Mouse (Mus musculus): ENCODE data around the gene Fam13c. TPM values are rescaled to one million over a fixed set of nuclear protein-coding genes. Genes with fewer than 3 reads are reported as not detected.
A peak's percentile ranks its signal among the peaks of the same experiment; 100 is the strongest.

Fam13c gene
- polyA plus RNA-seq, 1 experiment from 2014 or later: 26.3 TPM

GRCm38 (mm10) chr10:70477741-70478145, 37.5 kb downstream of the Fam13c start:
- Histone ChIP-seq H3K36me3 (peaks cover 78% of the 10 kb centered on the region), H3K27ac (no peak overlapping the region), H3K9ac (no peak overlapping the region), H3K4me1 (replicated peaks) (no peaks in the 10 kb centered on the region), H3K4me2 (no peak overlapping the region), H3K9me3 (0 out of 2 replicates have a peak, but pooled peaks cover 7% of the 10 kb centered on the region), H3K27me3 (no peaks in the 10 kb centered on the region), H3K4me3 (no peak overlapping the region)
- ATAC-seq (ENCODE audit: low FRiP score): no peak
- 94% methylated on average over 10 of the region's 10 CpGs for WGBS

- Histone ChIP-seq H3K9me3 (no peaks in the 10 kb centered on the region), H3K36me3 (peaks cover 22% of the 10 kb centered on the region), H3K27ac (no peak overlapping the region), H3K4me2 (no peak overlapping the region), H3K4me3 (no peak overlapping the region), H3K27me3 (no peaks in the 10 kb centered on the region), H3K9ac (no peak overlapping the region), H3K4me1 (replicated peaks) (peaks cover 16% of the 10 kb centered on the region)
- ATAC-seq (ENCODE audit: low FRiP score): no peak
- 82% methylated on average over 6 of the region's 6 CpGs for WGBS
These were observed 43.5 kb downstream of the Fam13c start for GRCm38 (mm10) chr10:70483736-70484135.

- H3K4me3 ChIP-seq: 0 out of 2 replicates have a peak overlapping the region, but pooled peaks have one; percentile 14
- no peaks in the 10 kb centered on the region for H3K9me3 ChIP-seq
- H3K36me3 ChIP-seq: peaks cover 13% of the 10 kb centered on the region
- no peaks in the 10 kb centered on the region for H3K27me3 ChIP-seq
- peak overlapping the region; percentile 44 for H3K4me2 ChIP-seq
- 18% methylated on average over 7 of the region's 7 CpGs for WGBS
- H3K27ac ChIP-seq: peak overlapping the region; percentile 83
- H3K9ac ChIP-seq: peak overlapping the region; percentile 51
- peak; percentile 74 for ATAC-seq (ENCODE audit: low FRiP score)
- peaks cover 16% of the 10 kb centered on the region for H3K4me1 ChIP-seq (replicated peaks)
These were observed 44.4 kb downstream of the Fam13c start for GRCm38 (mm10) chr10:70484568-70485286.

GRCm38 (mm10) chr10:70485287-70485612, 45.0 kb downstream of the Fam13c start:
- Histone ChIP-seq H3K27me3 (no peaks in the 10 kb centered on the region), H3K9ac (no peak overlapping the region), H3K4me3 (0 out of 2 replicates have a peak overlapping the region, but pooled peaks have one; percentile 14), H3K4me2 (peak overlapping the region; percentile 44), H3K36me3 (peaks cover 13% of the 10 kb centered on the region), H3K27ac (peak overlapping the region; percentile 83), H3K4me1 (replicated peaks) (peaks cover 16% of the 10 kb centered on the region), H3K9me3 (no peaks in the 10 kb centered on the region)
- WGBS: 7% methylated on average over 7 of the region's 7 CpGs
- peak; percentile 49 for ATAC-seq (ENCODE audit: low FRiP score)

- WGBS: 91% methylated on average over 6 of the region's 6 CpGs
These were observed 46.4 kb downstream of the Fam13c start for GRCm38 (mm10) chr10:70486651-70487050.

GRCm38 (mm10) chr10:70493891-70494290, 53.6 kb downstream of the Fam13c start:
- H3K36me3 ChIP-seq: no peaks in the 10 kb centered on the region
- H3K27ac ChIP-seq: peak overlapping the region; percentile 52; the same call in 1 of the 2 replicates
- no peaks in the 10 kb centered on the region for H3K9me3 ChIP-seq
- peaks cover 20% of the 10 kb centered on the region for H3K4me1 ChIP-seq (replicated peaks)
- ATAC-seq (ENCODE audit: low FRiP score): no peak
- H3K4me2 ChIP-seq: no peak overlapping the region
- H3K4me3 ChIP-seq: no peak overlapping the region
- no peak overlapping the region for H3K9ac ChIP-seq
- H3K27me3 ChIP-seq: no peaks in the 10 kb centered on the region
- 91% methylated on average over 3 of the region's 3 CpGs for WGBS

More at GRCm38 (mm10) chr10:70486651-70487050, 46.4 kb downstream of the Fam13c start:
- peaks cover under 1% of the 10 kb centered on the region; the same call in 1 of the 2 replicates for H3K36me3 ChIP-seq
- no peak overlapping the region for H3K9ac ChIP-seq
- no peaks in the 10 kb centered on the region for H3K27me3 ChIP-seq
- no peak overlapping the region for H3K4me3 ChIP-seq
- no peak overlapping the region for H3K4me2 ChIP-seq
- no peak for ATAC-seq (ENCODE audit: low FRiP score)
- peaks cover 16% of the 10 kb centered on the region for H3K4me1 ChIP-seq (replicated peaks)
- no peak overlapping the region for H3K27ac ChIP-seq
- no peaks in the 10 kb centered on the region for H3K9me3 ChIP-seq

- WGBS: 70% methylated on average over 2 of the region's 2 CpGs
- Histone ChIP-seq H3K36me3 (no peaks in the 10 kb centered on the region), H3K9ac (no peak overlapping the region), H3K27me3 (no peaks in the 10 kb centered on the region), H3K4me2 (no peak overlapping the region), H3K4me3 (no peak overlapping the region), H3K4me1 (replicated peaks) (peaks cover 25% of the 10 kb centered on the region), H3K27ac (peak overlapping the region; percentile 52; the same call in 1 of the 2 replicates), H3K9me3 (no peaks in the 10 kb centered on the region)
- no peak for ATAC-seq (ENCODE audit: low FRiP score)
These were observed 54.2 kb downstream of the Fam13c start for GRCm38 (mm10) chr10:70494441-70494840.

GRCm38 (mm10) chr10:70495106-70496104, 55.1 kb downstream of the Fam13c start:
- ATAC-seq (ENCODE audit: low FRiP score): no peak
- 88% methylated on average over 4 of the region's 4 CpGs for WGBS
- H3K27me3 ChIP-seq: no peaks in the 10 kb centered on the region

GRCm38 (mm10) chr10:70496938-70497337, 56.7 kb downstream of the Fam13c start:
- Histone ChIP-seq H3K4me3 (no peak overlapping the region), H3K9me3 (0 out of 2 replicates have a peak, but pooled peaks cover 2% of the 10 kb centered on the region), H3K36me3 (peaks cover 5% of the 10 kb centered on the region), H3K27me3 (no peaks in the 10 kb centered on the region), H3K4me1 (replicated peaks) (peaks cover 35% of the 10 kb centered on the region), H3K4me2 (no peak overlapping the region), H3K27ac (peak overlapping the region; percentile 45; the same call in 1 of the 2 replicates), H3K9ac (no peak overlapping the region)
- no peak for ATAC-seq (ENCODE audit: low FRiP score)

More at GRCm38 (mm10) chr10:70495106-70496104, 55.1 kb downstream of the Fam13c start:
- Histone ChIP-seq H3K27ac (peak overlapping the region; percentile 13; the same call in 1 of the 2 replicates), H3K4me2 (no peak overlapping the region), H3K4me3 (no peak overlapping the region), H3K9ac (no peak overlapping the region), H3K9me3 (no peaks in the 10 kb centered on the region), H3K4me1 (replicated peaks) (peaks cover 33% of the 10 kb centered on the region), H3K36me3 (no peaks in the 10 kb centered on the region)

GRCm38 (mm10) chr10:70498328-70498727, 58.0 kb downstream of the Fam13c start:
- ATAC-seq (ENCODE audit: low FRiP score): no peak

GRCm38 (mm10) chr10:70499246-70499645, 59.0 kb downstream of the Fam13c start:
- no peak overlapping the region for H3K4me2 ChIP-seq
- 36% methylated on average over 13 of the region's 13 CpGs for WGBS
- no peak overlapping the region for H3K4me3 ChIP-seq
- H3K36me3 ChIP-seq: peaks cover 6% of the 10 kb centered on the region
- ATAC-seq (ENCODE audit: low FRiP score): no peak
- no peaks in the 10 kb centered on the region for H3K27me3 ChIP-seq
- H3K4me1 ChIP-seq (replicated peaks): peaks cover 31% of the 10 kb centered on the region
- 0 out of 2 replicates have a peak, but pooled peaks cover 5% of the 10 kb centered on the region for H3K9me3 ChIP-seq
- no peak overlapping the region for H3K9ac ChIP-seq
- peak overlapping the region; percentile 63 for H3K27ac ChIP-seq

More at GRCm38 (mm10) chr10:70498328-70498727, 58.0 kb downstream of the Fam13c start:
- Histone ChIP-seq H3K4me1 (replicated peaks) (peaks cover 35% of the 10 kb centered on the region), H3K27me3 (no peaks in the 10 kb centered on the region), H3K9me3 (0 out of 2 replicates have a peak, but pooled peaks cover 5% of the 10 kb centered on the region), H3K4me3 (no peak overlapping the region), H3K9ac (no peak overlapping the region), H3K36me3 (peaks cover 6% of the 10 kb centered on the region), H3K4me2 (no peak overlapping the region), H3K27ac (0 out of 2 replicates have a peak overlapping the region, but pooled peaks have one; percentile 63)
- WGBS: 43% methylated on average over 2 of the region's 2 CpGs

GRCm38 (mm10) chr10:70504871-70505270, 64.6 kb downstream of the Fam13c start:
- 94% methylated on average over 15 of the region's 15 CpGs for WGBS
- peaks cover 25% of the 10 kb centered on the region for H3K4me1 ChIP-seq (replicated peaks)
- peaks cover 8% of the 10 kb centered on the region for H3K36me3 ChIP-seq
- no peaks in the 10 kb centered on the region for H3K27me3 ChIP-seq
- 0 out of 2 replicates have a peak, but pooled peaks cover 5% of the 10 kb centered on the region for H3K9me3 ChIP-seq
- peak overlapping the region; percentile 36; the same call in 1 of the 2 replicates for H3K27ac ChIP-seq
- H3K4me3 ChIP-seq: no peak overlapping the region
- H3K9ac ChIP-seq: no peak overlapping the region
- ATAC-seq (ENCODE audit: low FRiP score): no peak
- no peak overlapping the region for H3K4me2 ChIP-seq

All from hindbrain, embryonic 13.5 days (tissue).